ENCODE assay signal across 8 mouse cellular contexts in genomic region chr6:49228126-49228679, GRCm38 (mm10). TPM values are rescaled to one million over a fixed set of nuclear protein-coding genes. Genes with fewer than 3 reads are reported as not detected.
DNase-seq lines count a peak whose midpoint lies in the region; ATAC-seq and TF ChIP-seq lines count a peak whose summit lies in the region.

No protein-coding gene starts in this region.

- no peak overlapping the region for H3ac ChIP-seq in C2C12 (ENCODE audit: control insufficient read depth, insufficient read length, low read depth)

- no peaks in the 10 kb centered on the region for H3K79me2 ChIP-seq in C2C12 (ENCODE audit: control insufficient read depth, insufficient read depth)

- DNase-seq in heart, adult 18-20 months = peak; percentile 28 to 56
- no peak for DNase-seq in heart, adult 9 months (ENCODE audit: low spot score in 2 of 2)
- DNase-seq in adipocyte (ENCODE audit: low spot score) = peak; percentile 67
- peak; percentile 68 for DNase-seq in induced T-regulatory cell, adult 2 months (ENCODE audit: low read depth)
- peak; percentile 58 for DNase-seq in lung, postnatal 10 days
- no peak for DNase-seq in layer of hippocampus, postnatal 25 days (ENCODE audit: extremely low spot score in 1 of 2, low spot score in 1 of 2)

- no peaks in the 10 kb centered on the region for H3K36me3 ChIP-seq in C2C12 (ENCODE audit: control insufficient read depth, insufficient read depth)

- TF ChIP-seq CTCF in C2C12 (IDR thresholded peaks at IDR 0.05; ENCODE audit: control insufficient read depth, insufficient read depth, insufficient read length) = peak; percentile 46

- no peak overlapping the region for H3K4me3 ChIP-seq in C2C12 (ENCODE audit: insufficient read depth, poor library complexity, severe bottlenecking)

- H3K27me3 ChIP-seq in C2C12 (ENCODE audit: control insufficient read depth, insufficient read depth, insufficient read length) = peaks cover 21% of the 10 kb centered on the region

- no peaks in the 10 kb centered on the region for H3K79me3 ChIP-seq in C2C12 (ENCODE audit: low read depth)

- ATAC-seq in inflammation-experienced regulatory T-cells, adult 6 months = no peak

TF ChIP-seq in C2C12, 6 proteins besides CTCF, POLR2A, EP300 and RAD21:
- TF ChIP-seq CEBPB (IDR thresholded peaks at IDR 0.05; ENCODE audit: low read depth) (no peak), MAX (IDR thresholded peaks at IDR 0.05) (no peak), MYOD1 (IDR thresholded peaks at IDR 0.05; ENCODE audit: control insufficient read depth, insufficient read length, low read depth) (no peak), MYOG (IDR thresholded peaks at IDR 0.05; ENCODE audit: control insufficient read depth, extremely low read depth, insufficient read length) (no peak)

RNA-seq across cellular contexts. Expression of gene Igf2bp3, which starts 13.4 kb away (rescaled TPM):
- not detected for total RNA-seq in heart, adult 18-20 months (2021)
- polyA plus RNA-seq in C2C12 (2012; fragmentation: generic; extraction: Trizol) = 0.30 TPM
- polyA plus RNA-seq in inflammation-experienced regulatory T-cells, adult 6 months (2017; shearing (Covaris generic)) = 1 to 10 TPM; 4.6 to 5.2 (median 5.1) TPM
- under 1 TPM in 1 of 2 experiments, not detected in 1; 0.27 TPM for total RNA-seq in layer of hippocampus, postnatal 25 days (2021)

RNA-seq across cellular contexts. Expression of gene Tra2a, which starts 35.6 kb away (rescaled TPM):
- total RNA-seq in heart, adult 18-20 months (2021) = 10 to 100 TPM; 26.2 to 29.9 TPM
- polyA plus RNA-seq in C2C12 (2012; fragmentation: generic; extraction: Trizol) = 48.5 TPM
- polyA plus RNA-seq in inflammation-experienced regulatory T-cells, adult 6 months (2017; shearing (Covaris generic)) = 10 to 100 TPM; 30.2 to 49.2 (median 34.7) TPM
- total RNA-seq in layer of hippocampus, postnatal 25 days (2021) = 10 to 100 TPM; 73.6 to 78.1 TPM

Comparison
In these comparisons a context has a peak if more than half of its experiments do, and no peak if none do; other contexts are left out.
1. DNase-seq: peak in heart, adult 18-20 months (2 of 2), adipocyte (single experiment), induced T-regulatory cell, adult 2 months (single experiment) and lung, postnatal 10 days (single experiment); none in heart, adult 9 months (0 of 2) and layer of hippocampus, postnatal 25 days (0 of 2).